Mouse (Mus musculus): Measurements from ENCODE around the gene Ano3. TPM values are rescaled to one million over a fixed set of nuclear protein-coding genes. Genes with fewer than 3 reads are reported as not detected.

Gene Ano3
- total RNA-seq, 2 experiments from 2014 or later: not detected

- no peak for ATAC-seq (replicated peaks; ENCODE audit: low FRiP score, poor library complexity, severe bottlenecking)
Measured at GRCm38 (mm10) chr2:110816189-110816588, 134.5 kb downstream of the Ano3 start.

GRCm38 (mm10) chr2:110814964-110815363, 135.8 kb downstream of the Ano3 start:
- no peak for ATAC-seq (replicated peaks; ENCODE audit: low FRiP score, poor library complexity, severe bottlenecking)

- ATAC-seq (replicated peaks; ENCODE audit: low FRiP score, poor library complexity, severe bottlenecking): no peak
Measured at GRCm38 (mm10) chr2:110806302-110807093, 144.2 kb downstream of the Ano3 start.

GRCm38 (mm10) chr2:110795928-110796327, 154.8 kb downstream of the Ano3 start:
- no peak for ATAC-seq (replicated peaks; ENCODE audit: low FRiP score, poor library complexity, severe bottlenecking)

GRCm38 (mm10) chr2:110795433-110795832, 155.3 kb downstream of the Ano3 start:
- ATAC-seq (replicated peaks; ENCODE audit: low FRiP score, poor library complexity, severe bottlenecking): no peak

- ATAC-seq (replicated peaks; ENCODE audit: low FRiP score, poor library complexity, severe bottlenecking): no peak
Measured at GRCm38 (mm10) chr2:110787396-110787795, 163.3 kb downstream of the Ano3 start.

GRCm38 (mm10) chr2:110759434-110759833, 191.3 kb downstream of the Ano3 start:
- no peak for ATAC-seq (replicated peaks; ENCODE audit: low FRiP score, poor library complexity, severe bottlenecking)

GRCm38 (mm10) chr2:110757556-110757955, 193.2 kb downstream of the Ano3 start:
- no peak for ATAC-seq (replicated peaks; ENCODE audit: low FRiP score, poor library complexity, severe bottlenecking)

- ATAC-seq (replicated peaks; ENCODE audit: low FRiP score, poor library complexity, severe bottlenecking): no peak
Measured at GRCm38 (mm10) chr2:110740493-110740892, 210.2 kb downstream of the Ano3 start.

GRCm38 (mm10) chr2:110739781-110740180, 210.9 kb downstream of the Ano3 start:
- no peak for ATAC-seq (replicated peaks; ENCODE audit: low FRiP score, poor library complexity, severe bottlenecking)

GRCm38 (mm10) chr2:110737981-110738380, 212.7 kb downstream of the Ano3 start:
- no peak for ATAC-seq (replicated peaks; ENCODE audit: low FRiP score, poor library complexity, severe bottlenecking)

GRCm38 (mm10) chr2:110737236-110737635, 213.5 kb downstream of the Ano3 start:
- no peak for ATAC-seq (replicated peaks; ENCODE audit: low FRiP score, poor library complexity, severe bottlenecking)

- no peak for ATAC-seq (replicated peaks; ENCODE audit: low FRiP score, poor library complexity, severe bottlenecking)
Measured at GRCm38 (mm10) chr2:110726106-110726505, 224.6 kb downstream of the Ano3 start.

GRCm38 (mm10) chr2:110722208-110722607, 228.5 kb downstream of the Ano3 start:
- no peak for ATAC-seq (replicated peaks; ENCODE audit: low FRiP score, poor library complexity, severe bottlenecking)

- ATAC-seq (replicated peaks; ENCODE audit: low FRiP score, poor library complexity, severe bottlenecking): no peak
Measured at GRCm38 (mm10) chr2:110721290-110721753, 229.4 kb downstream of the Ano3 start, which contains the start of gene Muc15. TSS of gene Muc15 (plus strand) at chr2:110721340.

- ATAC-seq (replicated peaks; ENCODE audit: low FRiP score, poor library complexity, severe bottlenecking): no peak
Measured at GRCm38 (mm10) chr2:110719051-110719450, 231.7 kb downstream of the Ano3 start.

- ATAC-seq (replicated peaks; ENCODE audit: low FRiP score, poor library complexity, severe bottlenecking): no peak
Measured at GRCm38 (mm10) chr2:110710055-110710720, 240.5 kb downstream of the Ano3 start.

GRCm38 (mm10) chr2:110709436-110709835, 241.3 kb downstream of the Ano3 start:
- no peak for ATAC-seq (replicated peaks; ENCODE audit: low FRiP score, poor library complexity, severe bottlenecking)

GRCm38 (mm10) chr2:110671071-110671624, 279.6 kb downstream of the Ano3 start:
- no peak for ATAC-seq (replicated peaks; ENCODE audit: low FRiP score, poor library complexity, severe bottlenecking)

GRCm38 (mm10) chr2:110663329-110663728, 287.4 kb downstream of the Ano3 start:
- ATAC-seq (replicated peaks; ENCODE audit: low FRiP score, poor library complexity, severe bottlenecking): no peak

- no peak for ATAC-seq (replicated peaks; ENCODE audit: low FRiP score, poor library complexity, severe bottlenecking)
Measured at GRCm38 (mm10) chr2:110644846-110645245, 305.9 kb downstream of the Ano3 start.
